23 mouse cellular contexts compared by ENCODE assay signal in the genomic region with DNA sequence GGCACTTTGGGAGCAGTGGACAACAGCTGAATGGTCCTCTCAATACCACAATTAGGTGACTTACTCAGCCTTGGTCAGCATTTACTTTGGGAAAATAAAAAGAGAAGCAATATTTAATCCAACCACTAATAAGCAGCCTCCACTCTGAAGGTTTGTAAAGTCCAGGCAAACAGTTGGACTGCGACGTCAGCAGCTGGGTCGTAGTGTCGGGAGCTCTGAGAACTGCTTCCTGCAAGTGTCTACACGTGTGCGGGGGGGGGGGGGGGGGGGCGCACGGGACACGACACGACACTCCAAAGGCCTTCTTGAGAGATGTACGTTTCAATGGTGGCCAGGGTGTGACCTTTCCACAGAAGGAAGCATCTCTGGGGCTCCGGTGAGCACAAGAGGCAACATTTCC. TPM values are rescaled to one million over a fixed set of nuclear protein-coding genes. Genes with fewer than 3 reads are reported as not detected.
DNase-seq lines count a peak whose midpoint lies in the region; ATAC-seq and TF ChIP-seq lines count a peak whose summit lies in the region.
"Had no signal": no experiment of that assay in that cellular context is flagged by ENCODE, and none has a peak within 500 bp of the region (broad histone marks: within the 10 kb centered on the region; RNA-seq: fewer than 3 reads in every experiment).

No protein-coding gene starts in this region.

- peak; percentile 37 for DNase-seq in liver, adult 2 months (ENCODE audit: extremely low read depth, low read depth, low spot score)
- peak; percentile 40 for DNase-seq in yolk sac, embryonic 10.5 days (ENCODE audit: low spot score)
- DNase-seq in gastrocnemius, postnatal 25 days: no peak
- DNase-seq: adrenal gland, adult 2 months; adrenal gland, postnatal 10 days; adrenal gland, postnatal 25 days; cerebellum, adult 11 months; cerebellum, adult 18-20 months; cerebellum, adult 8-10 months; cerebellum, adult 9-11 months; cerebellum, postnatal 14 days; cerebellum, postnatal 36 days; embryo, embryonic 11 days had no signal

- peaks cover 27% of the 10 kb centered on the region; the same call in 1 of the 2 replicates for H3K36me3 ChIP-seq in intestine, postnatal 0 days (ENCODE audit: control insufficient read depth, insufficient read depth)
- 0 out of 2 replicates have a peak, but pooled peaks cover 5% of the 10 kb centered on the region for H3K36me3 ChIP-seq in intestine, embryonic 15.5 days
- H3K36me3 ChIP-seq in liver, adult 2 months (ENCODE audit: control insufficient read depth, insufficient read depth, low read length): no peaks in the 10 kb centered on the region
- H3K36me3 ChIP-seq in liver, embryonic 12.5 days: peaks cover 22% of the 10 kb centered on the region
- peaks cover 11% of the 10 kb centered on the region for H3K36me3 ChIP-seq in small intestine, adult 2 months (ENCODE audit: control insufficient read depth, insufficient read depth, low read length)

- no peak for TF ChIP-seq CTCF in intestine, postnatal 0 days (IDR thresholded peaks at IDR 0.05; ENCODE audit: low read depth)
- no peak for TF ChIP-seq CTCF in liver, adult 2 months (IDR thresholded peaks at IDR 0.05; ENCODE audit: low read depth, low read length)
- no peak for TF ChIP-seq CTCF in small intestine, adult 2 months (IDR thresholded peaks at IDR 0.05; ENCODE audit: extremely low read depth, insufficient read length, insufficient replicate concordance, low read depth, low read length)

- no peak overlapping the region for H3K9ac ChIP-seq in intestine, postnatal 0 days (ENCODE audit: low read depth, low read length)
- no peak overlapping the region for H3K9ac ChIP-seq in intestine, embryonic 15.5 days
- H3K9ac ChIP-seq in liver, adult 2 months (ENCODE audit: low read depth, low read length): no peak overlapping the region
- no peak overlapping the region for H3K9ac ChIP-seq in liver, embryonic 12.5 days
- H3K9ac ChIP-seq: embryonic facial prominence, embryonic 13.5 days; embryonic facial prominence, embryonic 15.5 days; forebrain, embryonic 12.5 days had no signal

- peaks cover 7% of the 10 kb centered on the region for H3K4me1 ChIP-seq in intestine, postnatal 0 days (replicated peaks; ENCODE audit: control insufficient read depth, insufficient read depth, low read length)
- peaks cover 19% of the 10 kb centered on the region for H3K4me1 ChIP-seq in intestine, embryonic 15.5 days (replicated peaks)
- H3K4me1 ChIP-seq in liver, adult 2 months (ENCODE audit: control insufficient read depth, insufficient read depth, low read length): peaks cover 31% of the 10 kb centered on the region
- H3K4me1 ChIP-seq in liver, embryonic 12.5 days: peaks cover 18% of the 10 kb centered on the region
- H3K4me1 ChIP-seq in small intestine, adult 2 months (ENCODE audit: control insufficient read depth, insufficient read depth, insufficient read length, low read length): peaks cover 31% of the 10 kb centered on the region
- H3K4me1 ChIP-seq: forebrain, embryonic 10.5 days had no signal

- no peaks in the 10 kb centered on the region for H3K9me3 ChIP-seq in intestine, postnatal 0 days (ENCODE audit: control insufficient read depth)
- H3K9me3 ChIP-seq in intestine, embryonic 15.5 days: no peaks in the 10 kb centered on the region
- H3K9me3 ChIP-seq in liver, embryonic 12.5 days (replicated peaks): no peaks in the 10 kb centered on the region
- H3K9me3 ChIP-seq: embryonic facial prominence, embryonic 13.5 days; embryonic facial prominence, embryonic 15.5 days; forebrain, embryonic 10.5 days; forebrain, embryonic 12.5 days had no signal

- H3K4me3 ChIP-seq in intestine, postnatal 0 days (ENCODE audit: low read depth, low read length): no peak overlapping the region
- H3K4me3 ChIP-seq in intestine, embryonic 15.5 days (replicated peaks): no peak overlapping the region
- no peak overlapping the region for H3K4me3 ChIP-seq in liver, adult 2 months (ENCODE audit: insufficient read depth, low read depth, low read length)
- H3K4me3 ChIP-seq in liver, embryonic 12.5 days: no peak overlapping the region
- H3K4me3 ChIP-seq in small intestine, adult 2 months (ENCODE audit: low read depth, low read length): no peak overlapping the region
- H3K4me3 ChIP-seq: embryonic facial prominence, embryonic 13.5 days; embryonic facial prominence, embryonic 15.5 days; erythroblast, embryonic 14.5 days; forebrain, embryonic 10.5 days; forebrain, embryonic 12.5 days had no signal

- no peak overlapping the region for H3K4me2 ChIP-seq in intestine, postnatal 0 days (replicated peaks; ENCODE audit: low read depth)
- H3K4me2 ChIP-seq in intestine, embryonic 15.5 days (replicated peaks): no peak overlapping the region
- H3K4me2 ChIP-seq in liver, embryonic 12.5 days: no peak overlapping the region
- H3K4me2 ChIP-seq: embryonic facial prominence, embryonic 13.5 days; embryonic facial prominence, embryonic 15.5 days; forebrain, embryonic 12.5 days had no signal

- no peak for TF ChIP-seq POLR2A in liver, adult 2 months (IDR thresholded peaks at IDR 0.05; ENCODE audit: extremely low read depth, insufficient read depth, low read length)
- TF ChIP-seq POLR2A in small intestine, adult 2 months (IDR thresholded peaks at IDR 0.05; ENCODE audit: low read depth, low read length): no peak

- peaks cover 49% of the 10 kb centered on the region for H3K79me2 ChIP-seq in liver, adult 2 months (ENCODE audit: control insufficient read depth, insufficient read depth, low read length)

- H3K27me3 ChIP-seq in intestine, postnatal 0 days (replicated peaks; ENCODE audit: control insufficient read depth, insufficient read depth, low read length): no peaks in the 10 kb centered on the region
- H3K27me3 ChIP-seq in intestine, embryonic 15.5 days (replicated peaks): no peaks in the 10 kb centered on the region
- no peaks in the 10 kb centered on the region for H3K27me3 ChIP-seq in liver, adult 2 months (ENCODE audit: control insufficient read depth, insufficient read depth, low read length)
- H3K27me3 ChIP-seq in liver, embryonic 12.5 days (replicated peaks): no peaks in the 10 kb centered on the region
- H3K27me3 ChIP-seq in small intestine, adult 2 months (ENCODE audit: control insufficient read depth, insufficient read depth, low read length): no peaks in the 10 kb centered on the region
- H3K27me3 ChIP-seq: embryonic facial prominence, embryonic 13.5 days; embryonic facial prominence, embryonic 15.5 days; forebrain, embryonic 12.5 days had no signal

- 30% methylated on average over 11 of the region's 12 CpGs for WGBS in intestine, postnatal 0 days
- 49% methylated on average over 11 of the region's 12 CpGs for WGBS in intestine, embryonic 15.5 days
- WGBS in liver, adult 2 months: 19% methylated on average over 12 of the region's 12 CpGs
- 67% methylated on average over 11 of the region's 12 CpGs for WGBS in liver, embryonic 12.5 days (ENCODE audit: insufficient replicate concordance)
- 13% methylated on average over 12 of the region's 12 CpGs for WGBS in small intestine, adult 2 months

- H3K27ac ChIP-seq in intestine, postnatal 0 days (ENCODE audit: low read depth, low read length): peak overlapping the region; percentile 77; the same call in 1 of the 2 replicates
- no peak overlapping the region for H3K27ac ChIP-seq in intestine, embryonic 15.5 days
- H3K27ac ChIP-seq in liver, adult 2 months (replicated peaks; ENCODE audit: insufficient read depth, low read depth, low read length): no peak overlapping the region
- H3K27ac ChIP-seq in liver, embryonic 12.5 days: no peak overlapping the region
- H3K27ac ChIP-seq in small intestine, adult 2 months (ENCODE audit: insufficient read depth, low read depth, low read length): 0 out of 2 replicates have a peak overlapping the region, but pooled peaks have one; percentile 96
- H3K27ac ChIP-seq: embryonic facial prominence, embryonic 13.5 days; embryonic facial prominence, embryonic 15.5 days; forebrain, embryonic 10.5 days; forebrain, embryonic 12.5 days had no signal

- no peak; the same call in 1 of the 2 replicates for ATAC-seq in intestine, postnatal 0 days
- no peak for ATAC-seq in intestine, embryonic 15.5 days
- ATAC-seq in liver, embryonic 12.5 days: no peak
- ATAC-seq: forebrain, embryonic 14.5 days had no signal

RNA-seq across cellular contexts. Expression of gene Smad1, which starts 32.0 kb away (rescaled TPM):
- 27.3 and 27.4 TPM in 2 replicates for polyA plus RNA-seq in intestine, postnatal 0 days (2015; fragmentation: Nextera tagmentation; extraction: Ambion mirVana)
- polyA plus RNA-seq in intestine, embryonic 15.5 days (2015; fragmentation: Nextera tagmentation; extraction: Ambion mirVana): 37.6 and 39.9 TPM in 2 replicates
- 10.8 and 12.0 TPM in 2 replicates for total RNA-seq in liver, adult 2 months (2014; rRNA removed)
- polyA plus RNA-seq in liver, adult 2 months (2012; rRNA removed): 17.5 and 25.5 TPM in 2 replicates
- polyA plus RNA-seq in liver, embryonic 12.5 days (2016; fragmentation: Nextera tagmentation; extraction: Ambion mirVana): 9.5 and 9.6 TPM in 2 replicates
- 27.3 and 54.1 TPM in 2 replicates for polyA plus RNA-seq in small intestine, adult 2 months (2012; rRNA removed)
- total RNA-seq in gastrocnemius, postnatal 25 days (2021): 10 to 100 TPM in 1 of 2 experiments, 1 to 10 TPM in 1; 9.4 to 11.3 TPM

Comparison
In these comparisons a context has a peak if more than half of its experiments do, and no peak if none do; other contexts are left out.
1. H3K27ac ChIP-seq: peak in intestine, postnatal 0 days (single experiment) and small intestine, adult 2 months (single experiment); none in intestine, embryonic 15.5 days (single experiment), liver, adult 2 months (single experiment) and liver, embryonic 12.5 days (single experiment).